Mouse (Mus musculus) thymus, adult 2 months (tissue): ENCODE data around the gene Atp6v1e1.

Experiments
- CTCF ChIP-seq: fragments of 200-500 bp; IDR thresholded peaks from 2 replicates; pipeline ENCODE4 v1.5.1; 2012; ENCODE audit warnings: mild to moderate bottlenecking, control low read depth, low read length, moderate library complexity, borderline replicate concordance; ENCODE audit not compliant: control insufficient read depth, poor library complexity, insufficient read depth; ENCODE audit errors: extremely low read depth
- POLR2A ChIP-seq: fragments of 200-500 bp; IDR thresholded peaks from 2 replicates; pipeline ENCODE4 v1.6.1; 2012; ENCODE audit warnings: mild to moderate bottlenecking, low read length, control low read depth, moderate library complexity; ENCODE audit not compliant: control insufficient read depth, poor library complexity, insufficient read depth; ENCODE audit errors: extremely low read depth

DNA sequence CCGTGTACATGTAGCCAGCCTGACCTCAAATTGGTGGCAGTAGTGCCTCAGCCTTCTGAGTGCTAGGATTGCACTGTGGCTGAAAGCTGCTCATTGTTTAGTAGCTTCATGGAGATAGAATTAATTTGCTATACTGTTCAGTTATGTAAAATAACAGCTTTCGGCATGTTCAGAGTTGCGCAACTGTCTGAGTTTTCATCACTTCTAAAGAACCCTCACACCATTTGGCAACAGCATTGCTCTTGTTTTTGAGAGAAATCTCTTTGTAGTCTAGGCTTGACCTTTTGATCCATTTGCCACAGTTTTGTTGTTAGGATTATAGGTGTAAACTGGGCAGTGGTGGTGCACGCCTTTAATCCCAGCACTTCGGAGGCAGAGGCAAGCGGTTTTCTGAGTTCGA lies 17.7 kb upstream of the Atp6v1e1 start:
- TF ChIP-seq CTCF (no peak), POLR2A (no peak)
